Mouse (Mus musculus) MEL (cell line): ENCODE results near the gene Zfp697. TPM values are rescaled to one million over a fixed set of nuclear protein-coding genes. Genes with fewer than 3 reads are reported as not detected.

Experiments
- DNase-seq: peaks from one replicate; pipeline ENCODE4 v3.0.0; 2011; ENCODE audit warnings: low read depth, low spot score
- H3K27ac ChIP-seq: 2 replicates; pipeline ENCODE4 v1.5.1; 2012; ENCODE audit warnings: low read depth, mild to moderate bottlenecking, control low read depth, low read length, moderate library complexity; ENCODE audit not compliant: control insufficient read depth
- H3K27me3 ChIP-seq, 2 experiments: fragments of 150-350 bp in 1 of 2; sonication (generic) in 1 of 2; 2 replicates each; pipeline ENCODE4 v1.6.1; 2012; ENCODE audit warnings: low read length in 2 of 2, mild to moderate bottlenecking in 2 of 2, improper control_type of control experiment in 1 of 2, moderate library complexity in 1 of 2; ENCODE audit not compliant: insufficient read depth in 2 of 2, control insufficient read depth in 1 of 2
- H3K36me3 ChIP-seq, 2 experiments: 2 replicates each; pipeline ENCODE4 v1.6.1; 2012 to 2014; ENCODE audit warnings: low read length in 2 of 2, improper control_type of control experiment in 1 of 2, inconsistent platforms in 1 of 2, mild to moderate bottlenecking in 1 of 2; ENCODE audit not compliant: insufficient read depth in 2 of 2, control insufficient read depth in 1 of 2
- H3K4me1 ChIP-seq, 2 experiments: fragments of 150-350 bp in 1 of 2; sonication (generic) in 1 of 2; 2 replicates each; pipeline ENCODE4 v1.6.1; 2012; ENCODE audit warnings: low read length in 2 of 2, improper control_type of control experiment in 1 of 2, mild to moderate bottlenecking in 1 of 2; ENCODE audit not compliant: insufficient read depth in 2 of 2, control insufficient read depth in 1 of 2
- H3K4me3 ChIP-seq, 2 experiments: fragments of 150-350 bp in 1 of 2; sonication (generic) in 1 of 2; 2 replicates each; pipeline ENCODE4 v1.5.1; 2012; ENCODE audit warnings: low read depth in 2 of 2, low read length in 2 of 2, mild to moderate bottlenecking in 2 of 2, moderate library complexity in 2 of 2, control low read depth in 1 of 2, improper control_type of control experiment in 1 of 2; ENCODE audit not compliant: control insufficient read depth in 1 of 2, insufficient read depth in 1 of 2
- H3K79me2 ChIP-seq: 2 replicates; pipeline ENCODE4 v1.6.1; 2012; ENCODE audit warnings: mild to moderate bottlenecking, low read length, moderate library complexity; ENCODE audit not compliant: control insufficient read depth, poor library complexity, insufficient read depth
- H3K9ac ChIP-seq: 2 replicates; pipeline ENCODE4 v1.6.1; 2012; ENCODE audit warnings: low read depth, mild to moderate bottlenecking, control low read depth, low read length, moderate library complexity; ENCODE audit not compliant: control insufficient read depth, poor library complexity, severe bottlenecking
- H3K9me3 ChIP-seq: fragments of 150-350 bp; sonication (generic); replicated peaks from 2 replicates; pipeline ENCODE4 v1.6.1; 2012; ENCODE audit warnings: mild to moderate bottlenecking, low read length, improper control_type of control experiment, moderate library complexity; ENCODE audit not compliant: insufficient read depth
- BHLHE40 ChIP-seq: IDR thresholded peaks from 2 replicates; pipeline ENCODE4 v1.6.1; 2012; ENCODE audit warnings: low read depth, mild to moderate bottlenecking, inconsistent platforms, low read length, improper control_type of control experiment, borderline replicate concordance
- CHD2 ChIP-seq: IDR thresholded peaks from 2 replicates; pipeline ENCODE4 v1.6.1; 2011; ENCODE audit warnings: low read length, improper control_type of control experiment
- CTCF ChIP-seq, 3 experiments: IDR thresholded peaks in 2 of 3; conservative IDR thresholded peaks in 1 of 3; 2 replicates each; pipeline ENCODE4 v1.5.1; 2011 to 2012; ENCODE audit warnings: low read length in 3 of 3, low read depth in 2 of 3, mild to moderate bottlenecking in 2 of 3, improper control_type of control experiment in 1 of 3, inconsistent platforms in 1 of 3, mixed read lengths in 1 of 3, moderate library complexity in 1 of 3; ENCODE audit not compliant: control insufficient read depth in 1 of 3, insufficient read depth in 1 of 3, poor library complexity in 1 of 3, severe bottlenecking in 1 of 3
- E2F4 ChIP-seq: IDR thresholded peaks from 2 replicates; pipeline ENCODE4 v1.6.1; 2011; ENCODE audit warnings: low read depth, low read length, improper control_type of control experiment, borderline replicate concordance
- EP300 ChIP-seq, 2 experiments: IDR thresholded peaks; 2 replicates each; pipeline ENCODE4 v1.6.1; 2011; ENCODE audit warnings: improper control_type of control experiment in 2 of 2, low read length in 2 of 2, low read depth in 1 of 2, mild to moderate bottlenecking in 1 of 2
- GABPA ChIP-seq: IDR thresholded peaks from 2 replicates; pipeline ENCODE4 v1.6.1; 2012; ENCODE audit warnings: low read depth, mild to moderate bottlenecking, inconsistent platforms, low read length, improper control_type of control experiment, moderate library complexity
- HCFC1 ChIP-seq: IDR thresholded peaks from 2 replicates; pipeline ENCODE4 v1.6.1; 2012; ENCODE audit warnings: low read depth, mild to moderate bottlenecking, inconsistent platforms, low read length, improper control_type of control experiment, moderate library complexity
- JUND ChIP-seq: IDR thresholded peaks from 2 replicates; pipeline ENCODE4 v1.6.1; 2011; ENCODE audit warnings: low read depth, mild to moderate bottlenecking, improper control_type of control experiment, low read length
- NRF1 ChIP-seq: IDR thresholded peaks from 2 replicates; pipeline ENCODE4 v1.6.1; 2014; ENCODE audit warnings: low read depth, mild to moderate bottlenecking, inconsistent platforms, low read length, improper control_type of control experiment, moderate library complexity; ENCODE audit not compliant: poor library complexity, insufficient read depth, severe bottlenecking
- POLR2A ChIP-seq, 2 experiments: IDR thresholded peaks; 2 replicates each; pipeline ENCODE4 v1.6.1; 2011 to 2012; ENCODE audit warnings: low read length in 2 of 2, mild to moderate bottlenecking in 2 of 2, control low read depth in 1 of 2, improper control_type of control experiment in 1 of 2, low read depth in 1 of 2, moderate library complexity in 1 of 2; ENCODE audit not compliant: control insufficient read depth in 1 of 2, insufficient read depth in 1 of 2, poor library complexity in 1 of 2
- POLR2AphosphoS2 ChIP-seq: IDR thresholded peaks from 2 replicates; pipeline ENCODE4 v1.6.1; 2011; ENCODE audit warnings: low read length, improper control_type of control experiment
- RCOR1 ChIP-seq: IDR thresholded peaks from 2 replicates; pipeline ENCODE4 v1.6.1; 2012; ENCODE audit warnings: low read depth, mild to moderate bottlenecking, inconsistent platforms, low read length, improper control_type of control experiment
- SMC3 ChIP-seq: IDR thresholded peaks from 2 replicates; pipeline ENCODE4 v1.6.1; 2011; ENCODE audit warnings: low read depth, low read length, improper control_type of control experiment
- TBP ChIP-seq: IDR thresholded peaks from 2 replicates; pipeline ENCODE4 v1.8.0; 2011; ENCODE audit warnings: low read depth, low read length, improper control_type of control experiment
- UBTF ChIP-seq: IDR thresholded peaks from 2 replicates; pipeline ENCODE4 v1.6.1; 2012; ENCODE audit warnings: low read depth, mild to moderate bottlenecking, inconsistent platforms, low read length, improper control_type of control experiment, moderate library complexity, borderline replicate concordance; ENCODE audit not compliant: insufficient read depth
- USF1 ChIP-seq: IDR thresholded peaks from 2 replicates; pipeline ENCODE4 v1.6.1; 2014; ENCODE audit warnings: low read depth, mild to moderate bottlenecking, inconsistent platforms, low read length, improper control_type of control experiment, moderate library complexity
- USF2 ChIP-seq, 2 experiments: IDR thresholded peaks; 2 replicates each; pipeline ENCODE4 v1.6.1; 2011 to 2012; ENCODE audit warnings: improper control_type of control experiment in 2 of 2, low read length in 2 of 2, borderline replicate concordance in 1 of 2, inconsistent platforms in 1 of 2, low read depth in 1 of 2, mild to moderate bottlenecking in 1 of 2; ENCODE audit not compliant: insufficient read depth in 1 of 2
- ZKSCAN1 ChIP-seq: IDR thresholded peaks from 2 replicates; pipeline ENCODE4 v1.6.1; 2012; ENCODE audit warnings: low read depth, mild to moderate bottlenecking, inconsistent platforms, low read length, improper control_type of control experiment, moderate library complexity
- ZMIZ1 ChIP-seq: IDR thresholded peaks from 2 replicates; pipeline ENCODE4 v1.6.1; 2012; ENCODE audit warnings: low read depth, mild to moderate bottlenecking, inconsistent platforms, low read length, improper control_type of control experiment, moderate library complexity
- polyA plus RNA-seq, 2 experiments: library from polyadenylated mRNA; stranded (reverse) in 1 of 2; unstranded in 1 of 2; fragments of >175 nt in 1 of 2; fragments of >200 nt in 1 of 2; gene quantifications; 2 replicates each; pipeline versions ENCODE4 v1.2.1 to v1.2.4; 2012; ENCODE audit warnings: low replicate concordance in 2 of 2, low read depth in 1 of 2; ENCODE audit not compliant: insufficient read length in 2 of 2, insufficient read depth in 1 of 2, missing spikeins in 1 of 2
- total RNA-seq: library from RNA; depleted of rRNA; stranded (reverse); fragments of 300-350 nt; gene quantifications from 2 replicates; pipeline ENCODE4 v1.2.3, GENCODE M21; 2012

Gene Zfp697
- total and polyA plus RNA-seq, 3 experiments, result 0.04 TPM; not detected in 2

DNA sequence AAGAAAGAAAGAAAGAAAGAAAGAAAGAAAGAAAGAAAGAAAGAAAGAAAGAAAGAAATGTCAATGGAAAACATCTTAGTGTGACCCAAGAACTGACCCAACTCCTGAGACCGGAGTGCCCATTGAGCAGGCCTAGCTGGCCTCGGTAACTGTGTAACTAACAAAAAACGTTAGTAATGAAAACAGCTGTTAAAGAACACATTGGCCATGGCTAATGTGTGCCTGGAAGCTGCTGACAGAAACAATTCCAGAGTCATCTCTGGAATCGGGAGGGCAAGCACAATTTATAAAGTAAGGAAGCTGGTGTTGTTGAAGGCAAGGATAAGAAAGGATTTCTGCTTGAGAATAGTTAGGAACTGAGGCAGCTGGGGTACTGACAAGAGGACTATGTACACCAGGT is 14.0 kb upstream of the Zfp697 start:
- Histone ChIP-seq H3K79me2 (no peaks in the 10 kb centered on the region), H3K4me3 (no peak overlapping the region), H3K36me3 (no peaks in the 10 kb centered on the region), H3K9ac (no peak overlapping the region), H3K27ac (no peak overlapping the region), H3K9me3 (no peaks in the 10 kb centered on the region), H3K4me1 (no peaks in the 10 kb centered on the region), H3K27me3 (peaks cover 8 to 12% of the 10 kb centered on the region in 2 experiments; a peak in 3 of 4 replicates)
- no peak for DNase-seq
- TF ChIP-seq USF1, result no peak
- TF ChIP-seq ZMIZ1, result no peak
- TF ChIP-seq EP300 (IDR thresholded peaks at IDR 0.05; ENCODE audit: low read depth in 1 of 2, low read length in 2 of 2), result no peak
- no peak for TF ChIP-seq RCOR1
- TF ChIP-seq POLR2A (IDR thresholded peaks at IDR 0.05; ENCODE audit: control insufficient read depth in 1 of 2, insufficient read depth in 1 of 2, low read depth in 1 of 2, low read length in 2 of 2, poor library complexity in 1 of 2), result no peak
- no peak for TF ChIP-seq GABPA
- no peak for TF ChIP-seq NRF1
- TF ChIP-seq USF2 (IDR thresholded peaks at IDR 0.05; ENCODE audit: borderline replicate concordance in 1 of 2, insufficient read depth in 1 of 2, low read depth in 1 of 2, low read length in 2 of 2), result no peak

DNA sequence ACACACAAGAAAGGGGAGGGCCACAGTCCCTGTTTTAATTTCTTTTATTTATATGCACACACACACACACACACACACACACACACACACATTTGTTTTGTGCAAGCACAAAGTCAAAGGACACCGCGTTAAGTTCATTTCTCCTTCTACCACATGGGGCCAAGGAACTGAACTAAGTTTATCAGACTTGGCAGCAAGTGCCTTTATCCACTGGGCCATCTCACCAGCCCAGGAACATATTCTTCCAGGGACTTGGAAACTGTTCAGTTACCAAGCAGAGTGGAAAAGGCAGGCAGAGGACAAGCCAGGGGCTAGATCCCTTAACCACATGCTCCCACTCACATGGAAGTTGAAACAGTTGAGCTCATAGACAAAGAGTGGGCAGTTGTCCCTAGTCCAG is 13.5 kb upstream of the Zfp697 start:
- H3K27ac ChIP-seq, result no peak overlapping the region
- H3K4me3 ChIP-seq, result no peak overlapping the region
- H3K4me1 ChIP-seq, result no peaks in the 10 kb centered on the region
- no peak overlapping the region for H3K9ac ChIP-seq
- H3K79me2 ChIP-seq, result no peaks in the 10 kb centered on the region
- no peaks in the 10 kb centered on the region for H3K36me3 ChIP-seq
- peaks cover 8 to 14% of the 10 kb centered on the region in 2 experiments; a peak in 3 of 4 replicates for H3K27me3 ChIP-seq
- TF ChIP-seq JUND, result no peak
- no peak for TF ChIP-seq E2F4
- no peak for TF ChIP-seq SMC3
- TF ChIP-seq ZKSCAN1, result no peak
- TF ChIP-seq UBTF, result no peak
- no peak for TF ChIP-seq TBP
- no peak for TF ChIP-seq HCFC1
- no peak for TF ChIP-seq ZMIZ1
- no peak for TF ChIP-seq CTCF (IDR thresholded peaks at IDR 0.05 in 2 of 3, conservative IDR thresholded peaks at IDR 0.05 in 1 of 3; ENCODE audit: control insufficient read depth in 1 of 3, insufficient read depth in 1 of 3, low read depth in 2 of 3, low read length in 3 of 3, poor library complexity in 1 of 3, severe bottlenecking in 1 of 3)
- TF ChIP-seq BHLHE40, result no peak
- no peak for TF ChIP-seq CHD2
- no peak for TF ChIP-seq POLR2AphosphoS2
- DNase-seq, result no peak
- H3K9me3 ChIP-seq, result no peaks in the 10 kb centered on the region
